Mouse (Mus musculus): Measurements from ENCODE around the gene Map3k5. TPM values are rescaled to one million over a fixed set of nuclear protein-coding genes. Genes with fewer than 3 reads are reported as not detected.
"Not testable (repeated sequence)": the region's sequence is repeated elsewhere in the genome, so short reads cannot be mapped to it uniquely, and the experiment has no call there.

Map3k5 gene
- total RNA-seq, 2 experiments from 2014 or later, result 25.6 to 28.2 TPM

GRCm38 (mm10) chr10:19964105-19964504, 29.8 kb downstream of the Map3k5 start:
- DNase-seq, result no peak

- DNase-seq, result no peak
These were observed 32.3 kb downstream of the Map3k5 start for GRCm38 (mm10) chr10:19966597-19966996.

- no peak for DNase-seq
These were observed 34.2 kb downstream of the Map3k5 start for GRCm38 (mm10) chr10:19968445-19968844.

GRCm38 (mm10) chr10:19969831-19970460, 35.7 kb downstream of the Map3k5 start:
- DNase-seq, result no peak

- not testable (repeated sequence) for DNase-seq
These were observed 37.2 kb downstream of the Map3k5 start for GRCm38 (mm10) chr10:19971491-19971890.

- DNase-seq, result no peak
These were observed 39.2 kb downstream of the Map3k5 start for GRCm38 (mm10) chr10:19973321-19974108.

GRCm38 (mm10) chr10:19977557-19977956, 43.3 kb downstream of the Map3k5 start:
- DNase-seq, result no peak

GRCm38 (mm10) chr10:19978662-19979199, 44.5 kb downstream of the Map3k5 start:
- no peak for DNase-seq

- no peak for DNase-seq
These were observed 53.5 kb downstream of the Map3k5 start for GRCm38 (mm10) chr10:19987736-19988135.

GRCm38 (mm10) chr10:19989986-19990385, 55.7 kb downstream of the Map3k5 start:
- DNase-seq, result no peak

- no peak for DNase-seq
These were observed 56.4 kb downstream of the Map3k5 start for GRCm38 (mm10) chr10:19990638-19991037.

GRCm38 (mm10) chr10:19991237-19991865, 57.1 kb downstream of the Map3k5 start:
- DNase-seq, result no peak

GRCm38 (mm10) chr10:19991866-19992252, 57.6 kb downstream of the Map3k5 start:
- DNase-seq, result no peak

- no peak for DNase-seq
These were observed 60.5 kb downstream of the Map3k5 start for GRCm38 (mm10) chr10:19994469-19995450.

GRCm38 (mm10) chr10:19996151-19996550, 61.9 kb downstream of the Map3k5 start:
- no peak for DNase-seq

GRCm38 (mm10) chr10:19999703-20000407, 65.6 kb downstream of the Map3k5 start:
- DNase-seq, result no peak

- DNase-seq, result no peak
These were observed 66.1 kb downstream of the Map3k5 start for GRCm38 (mm10) chr10:20000408-20000770.

- DNase-seq, result no peak
These were observed 67.7 kb downstream of the Map3k5 start for GRCm38 (mm10) chr10:20001990-20002389.

GRCm38 (mm10) chr10:20003006-20003405, 68.7 kb downstream of the Map3k5 start:
- DNase-seq, result no peak

- no peak for DNase-seq
These were observed 70.5 kb downstream of the Map3k5 start for GRCm38 (mm10) chr10:20004786-20005185.

- DNase-seq, result peak; percentile 46 to 64
These were observed 71.2 kb downstream of the Map3k5 start for GRCm38 (mm10) chr10:20005491-20005952.
